Mouse (Mus musculus) spleen, adult 18-20 months (tissue): Measurements from ENCODE around the gene Acaa1a.
"Not testable (repeated sequence)": the region's sequence is repeated elsewhere in the genome, so short reads cannot be mapped to it uniquely, and the experiment has no call there.

Experiments
- DNase-seq, 2 experiments: peaks; one replicate each; pipeline ENCODE4 v3.0.0; 2022; ENCODE audit warnings: mixed read lengths in 2 of 2

Acaa1a gene

DNA sequence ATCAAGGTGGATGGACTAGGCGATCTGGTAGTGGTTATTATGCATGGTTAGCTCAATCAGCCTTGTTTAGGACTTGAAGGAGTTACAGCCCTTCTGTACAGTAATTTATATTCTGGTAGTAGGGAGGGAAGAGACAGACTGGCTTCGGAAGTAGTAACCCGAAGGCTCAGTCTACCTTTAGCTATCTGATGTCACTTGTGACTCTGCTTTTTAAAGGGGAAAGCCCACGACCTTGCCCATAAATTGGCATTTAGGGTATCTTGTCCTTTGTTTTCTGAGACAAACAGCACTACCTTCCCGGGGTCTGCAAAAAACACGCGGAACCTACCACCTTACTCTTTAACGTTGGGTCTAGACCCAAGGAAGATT, 720 bp downstream of the Acaa1a start:
- no peak for DNase-seq

DNA sequence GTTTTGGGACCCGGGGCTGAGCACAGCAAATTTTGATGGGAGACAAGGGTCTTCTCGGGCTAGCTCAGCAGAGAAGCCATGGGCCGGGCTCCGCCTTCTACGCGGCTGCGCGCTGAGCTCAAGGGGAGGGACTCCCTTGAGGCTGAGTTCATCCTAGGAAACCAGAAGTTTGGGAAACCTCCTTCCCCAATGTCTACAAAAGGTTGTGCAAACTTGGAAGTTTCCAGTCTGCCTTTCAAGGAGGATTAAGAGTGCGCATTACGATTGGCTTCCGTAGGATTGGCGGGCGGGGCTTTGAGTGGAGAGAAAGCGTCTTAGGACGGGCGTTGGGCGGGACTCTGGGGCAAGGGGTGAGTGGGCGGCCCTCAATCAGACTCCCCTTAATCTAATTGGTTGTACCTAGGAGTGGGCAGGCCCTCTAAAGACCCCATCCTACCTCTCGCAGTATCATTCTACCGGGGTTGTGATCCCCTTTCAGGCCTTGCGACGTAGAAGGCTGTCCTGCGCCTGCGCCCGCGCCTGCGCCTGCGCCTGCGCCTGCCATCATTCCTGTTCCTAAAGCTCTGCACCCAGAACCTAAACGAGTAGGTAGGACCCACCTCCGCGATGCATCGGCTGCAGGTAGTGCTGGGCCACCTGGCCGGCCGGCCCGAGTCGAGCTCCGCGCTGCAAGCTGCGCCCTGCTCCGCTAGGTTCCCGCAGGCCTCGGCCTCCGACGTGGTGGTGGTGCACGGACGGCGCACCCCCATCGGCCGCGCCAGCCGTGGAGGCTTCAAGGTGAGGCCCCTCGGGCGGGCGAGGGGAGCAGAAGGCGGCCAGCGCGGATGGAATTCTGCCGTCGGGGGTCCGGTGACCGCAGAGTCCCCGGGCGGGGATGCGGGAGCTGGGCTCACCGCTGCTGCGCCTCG, 1.7 kb downstream of the Acaa1a start, which contains the start of gene Myd88:
Gene Myd88 (minus strand): TSS at position 503 of the 908 bp plus-strand sequence.
- DNase-seq = peak; percentile 87 to 88

DNA sequence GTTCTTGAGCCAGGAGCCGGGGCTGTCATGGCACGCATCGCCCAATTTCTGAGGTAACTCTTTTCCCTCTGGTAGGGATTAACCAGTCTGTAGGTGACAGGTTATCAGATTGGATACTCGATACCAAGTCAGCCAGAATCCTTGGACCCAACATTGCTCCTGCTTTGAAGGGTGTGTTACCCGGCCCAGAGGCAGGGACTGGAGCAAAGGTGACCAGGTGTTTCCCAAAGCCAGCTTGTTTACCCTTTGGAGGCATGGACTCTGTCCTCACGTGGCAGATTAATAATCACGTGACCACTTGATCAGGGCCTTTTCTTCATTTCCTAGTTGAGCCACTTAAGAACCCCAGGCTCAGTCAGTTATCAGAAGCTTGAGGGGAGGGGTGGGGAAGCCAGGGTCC, 3.3 kb downstream of the Acaa1a start:
- DNase-seq = no peak

DNA sequence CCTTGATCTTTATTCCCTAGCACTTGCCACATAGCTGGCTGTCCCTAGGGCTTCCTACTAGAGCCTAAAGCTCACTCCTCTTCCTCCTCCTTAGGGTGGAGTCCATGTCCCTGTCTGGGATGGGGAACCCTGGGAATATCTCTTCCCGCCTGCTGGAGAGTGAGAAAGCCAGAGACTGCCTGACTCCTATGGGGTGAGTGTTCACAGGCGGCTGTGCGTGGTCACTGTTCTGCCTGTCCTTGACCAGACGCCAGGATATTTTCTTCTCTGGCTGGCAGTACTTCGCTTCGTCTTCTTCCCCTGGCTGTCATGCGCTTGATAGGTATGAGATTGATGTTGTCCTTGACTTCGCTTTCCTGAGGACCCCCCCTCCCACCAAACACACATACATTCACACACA, 6.9 kb downstream of the Acaa1a start:
- DNase-seq = no peak

DNA sequence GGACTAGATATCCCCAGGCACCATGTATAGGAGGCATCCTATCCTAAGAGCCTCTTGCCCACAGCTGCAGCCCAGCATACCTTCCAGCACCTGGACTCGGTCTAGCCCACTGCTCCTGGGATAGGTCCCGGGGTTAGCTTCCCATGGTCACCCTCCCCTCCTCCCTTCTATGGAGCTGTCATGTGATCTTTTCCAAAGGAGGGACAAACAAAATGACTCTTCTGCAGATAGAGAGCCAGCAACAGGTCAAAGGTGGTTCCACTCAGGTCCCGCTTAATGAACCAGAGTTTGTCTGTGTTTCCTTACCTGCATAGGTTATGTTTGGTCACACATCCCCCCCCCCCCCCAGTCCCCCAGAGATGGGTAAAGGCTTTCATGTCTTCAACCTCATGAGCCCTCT, 11.1 kb downstream of the Acaa1a start:
- no peak for DNase-seq

DNA sequence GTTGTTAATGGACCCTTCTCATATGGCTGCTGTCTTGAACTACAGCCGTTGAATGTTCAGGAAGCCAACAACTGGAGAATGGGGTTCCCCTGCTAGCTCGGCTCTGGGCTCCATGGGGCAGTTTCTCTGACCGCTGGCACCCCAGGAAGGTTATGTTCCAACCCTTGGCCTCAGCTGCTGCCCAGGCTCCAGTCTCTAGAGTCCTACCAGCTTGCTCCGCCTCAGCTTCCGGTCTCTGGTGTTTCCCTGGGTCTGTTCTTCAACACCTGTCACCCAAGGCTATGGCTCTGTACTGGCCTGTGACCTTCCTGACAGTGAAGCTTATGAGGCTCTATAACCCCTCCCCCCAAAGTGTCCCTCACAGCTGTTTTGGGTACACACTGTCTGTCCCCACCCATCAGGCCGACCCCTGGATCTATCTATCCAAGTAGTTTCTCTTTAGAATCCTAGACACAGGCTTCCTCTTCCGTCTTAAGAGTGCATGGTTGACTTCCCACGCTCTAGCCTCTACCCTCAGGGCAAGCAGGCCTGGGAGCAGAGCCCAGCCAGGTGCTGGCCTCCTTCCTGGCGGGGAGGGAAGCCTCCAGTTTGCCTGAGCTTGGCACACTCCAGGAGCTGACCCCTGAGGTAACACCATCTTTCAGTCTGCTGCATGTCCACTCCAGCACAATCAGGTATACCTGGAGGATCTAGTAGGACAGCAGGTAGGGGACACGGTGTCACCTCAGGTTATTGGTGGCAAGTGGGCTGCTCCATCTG, 11.7 kb downstream of the Acaa1a start:
- no peak for DNase-seq

DNA sequence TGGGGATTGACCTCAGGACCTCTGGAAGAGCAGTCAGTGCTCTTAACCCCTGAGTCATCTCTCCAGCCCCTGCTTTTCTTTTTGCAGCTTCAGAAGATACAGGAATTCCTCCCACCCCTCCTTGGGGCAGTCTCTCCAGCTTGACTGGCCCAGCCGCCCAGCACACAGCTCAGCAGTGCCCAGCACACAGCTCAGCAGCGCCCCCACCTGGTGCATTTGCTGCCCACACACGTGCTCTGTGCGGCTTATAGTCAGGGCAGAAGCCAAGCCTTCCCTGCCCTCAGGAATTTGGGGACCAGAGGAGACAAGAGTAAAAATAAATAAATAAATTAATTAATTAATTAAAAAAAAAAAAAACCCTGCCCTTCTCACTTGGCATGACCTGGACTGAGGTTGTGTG, 12.6 kb downstream of the Acaa1a start:
- DNase-seq = peak; percentile 53 to 80

DNA sequence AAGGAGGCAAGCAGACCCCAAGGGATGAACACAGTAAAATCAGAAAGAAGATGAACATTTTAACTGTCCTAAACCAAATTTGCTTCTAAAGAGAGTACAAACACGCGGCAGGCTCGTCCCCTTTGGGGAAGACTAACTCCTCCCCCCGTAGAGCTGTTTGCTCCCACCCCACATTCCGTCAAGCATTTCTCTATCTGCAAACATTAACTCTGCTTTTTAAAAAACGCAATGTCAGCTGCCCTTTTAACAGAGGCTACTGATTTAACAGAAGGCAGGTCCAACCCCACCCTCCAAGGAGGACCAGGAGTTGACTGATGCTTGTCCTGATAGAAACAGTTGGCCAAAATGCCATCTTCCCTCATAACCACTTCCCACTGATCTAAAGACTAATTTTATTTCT, 14.4 kb downstream of the Acaa1a start:
- no peak for DNase-seq

DNA sequence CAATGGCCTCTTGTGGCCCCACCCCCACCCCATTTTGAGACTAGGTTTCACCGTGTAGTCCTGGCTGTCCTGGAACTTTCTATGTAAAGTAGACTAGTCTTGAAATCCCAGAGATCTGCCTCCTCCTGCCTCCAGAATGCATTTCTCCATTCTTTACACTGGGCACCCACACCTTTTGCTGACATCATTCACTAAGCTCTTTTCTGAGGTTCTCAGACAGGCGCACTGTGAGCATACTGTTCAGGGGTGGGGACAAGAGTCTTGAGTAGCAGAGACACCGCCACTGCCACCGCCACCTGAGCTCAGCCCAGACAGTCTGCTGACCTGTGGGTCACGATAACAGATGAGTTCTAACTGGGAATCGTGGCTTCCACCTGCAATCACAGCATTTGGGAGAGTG, 16.5 kb downstream of the Acaa1a start:
- no peak for DNase-seq

DNA sequence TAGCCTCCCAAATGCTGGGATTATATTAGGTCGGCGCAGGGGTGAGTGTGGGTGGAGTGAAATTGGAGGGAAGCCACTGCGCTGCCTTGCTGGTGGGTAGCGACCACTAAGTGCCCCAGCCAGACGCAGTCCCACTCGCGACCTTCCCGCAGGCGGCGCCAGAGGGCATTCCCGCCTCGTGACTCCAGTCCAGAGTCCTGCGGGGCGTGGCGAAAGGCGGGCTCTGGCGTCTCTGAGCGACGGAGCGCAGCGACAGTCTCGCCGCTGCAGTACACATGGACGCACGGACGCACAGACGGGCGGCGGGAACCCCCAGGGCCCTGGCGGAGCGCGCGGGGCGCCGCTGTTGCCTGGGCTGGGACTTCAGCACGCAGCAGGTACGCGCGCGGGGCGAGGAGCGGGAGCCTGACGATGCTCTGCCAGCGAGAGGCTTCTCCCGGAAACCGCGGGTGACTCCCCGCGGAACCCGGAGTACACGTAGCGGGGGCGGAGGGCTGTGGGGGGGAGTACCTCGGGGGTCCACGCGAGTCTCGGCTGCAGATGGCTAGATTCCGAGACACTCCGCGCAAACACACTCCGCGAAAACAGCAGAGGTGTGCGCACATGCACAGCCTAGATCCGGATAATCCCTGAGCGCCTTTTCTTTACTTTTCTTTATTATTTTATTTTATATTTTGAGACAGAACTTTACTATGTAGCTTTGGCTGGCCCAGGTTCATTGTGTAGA, 18.0 kb downstream of the Acaa1a start, which contains the start of gene Xylb:
Gene Xylb (plus strand): TSS at position 51 of the 727 bp plus-strand sequence.
- peak; percentile 77 to 92 for DNase-seq

DNA sequence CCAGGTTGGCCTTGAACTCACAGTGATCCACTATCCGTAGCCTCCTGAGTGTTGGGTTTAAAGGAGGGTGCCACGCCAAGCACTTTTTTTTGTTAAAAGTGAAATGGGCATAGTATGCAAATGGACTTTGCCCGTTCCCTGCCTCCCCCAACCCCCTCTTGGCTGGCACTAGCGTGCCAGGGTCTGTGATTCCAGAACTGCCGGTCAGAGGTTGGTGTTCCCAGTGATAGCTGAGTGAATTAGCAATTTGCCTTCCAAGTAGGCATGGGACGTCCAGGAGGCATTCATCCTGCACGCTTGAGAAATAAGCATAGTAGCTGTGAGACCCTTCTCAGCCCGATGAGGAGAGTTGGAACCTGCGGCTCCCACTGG, 18.6 kb downstream of the Acaa1a start:
- no peak for DNase-seq

DNA sequence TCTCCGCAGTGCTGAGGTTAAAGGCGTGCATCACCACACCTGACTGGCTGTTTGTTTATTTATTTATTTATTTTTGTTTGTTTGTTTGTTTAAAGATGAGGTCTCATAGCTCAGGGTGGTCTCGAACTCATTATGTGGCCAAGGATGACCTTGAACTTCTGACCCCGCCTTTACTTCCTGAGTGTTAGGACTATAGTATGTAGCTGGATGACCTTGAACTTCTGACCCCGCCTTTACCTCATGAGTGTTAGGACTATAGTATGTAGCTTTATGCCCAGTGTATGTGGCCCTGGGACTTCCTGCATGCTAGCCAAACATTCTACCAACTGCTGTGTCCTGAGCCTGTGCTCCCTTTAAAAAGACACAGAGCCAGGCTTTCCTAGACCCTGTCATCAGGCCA, 21.9 kb downstream of the Acaa1a start:
- DNase-seq = no peak

DNA sequence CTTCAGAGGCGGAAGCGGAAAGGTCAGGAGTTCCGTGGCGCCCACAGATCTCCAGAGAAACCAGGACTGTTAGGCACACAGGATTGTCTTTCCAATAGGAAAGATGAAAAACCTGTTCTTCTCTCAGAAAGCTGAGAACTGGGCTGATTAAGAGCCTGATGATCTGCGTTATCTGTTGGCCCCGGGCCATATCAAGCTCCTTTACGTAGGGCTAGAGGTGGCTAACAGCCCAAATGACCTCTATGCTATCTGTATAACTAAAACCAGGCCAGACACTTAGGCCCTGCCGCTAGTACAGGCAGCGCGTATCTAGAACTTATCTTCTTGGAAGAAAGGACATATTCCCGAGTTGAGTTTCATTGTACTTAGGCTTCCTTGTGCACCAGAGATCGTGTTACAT, 23.8 kb downstream of the Acaa1a start:
- no peak for DNase-seq

DNA sequence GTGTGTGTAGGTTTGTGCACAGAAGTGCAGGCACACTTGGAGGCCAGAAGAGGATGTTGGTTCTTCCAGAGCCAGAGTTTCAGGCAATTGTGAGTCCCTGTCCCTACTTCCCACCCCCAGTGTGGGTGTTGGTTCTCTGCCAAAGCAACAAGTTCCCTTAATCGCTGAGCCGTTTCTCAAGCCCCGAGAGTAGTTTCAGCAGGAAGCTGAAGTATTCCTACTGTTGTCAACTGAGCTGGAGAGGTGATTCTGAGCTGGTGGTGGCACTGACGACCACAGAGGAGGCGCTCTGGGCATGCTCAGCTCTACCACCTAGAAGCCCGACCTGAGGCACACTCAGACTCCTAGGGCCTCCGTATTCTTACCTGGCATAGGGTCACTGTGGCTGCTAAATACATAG, 25.8 kb downstream of the Acaa1a start, which contains the start of gene Slc22a14:
Gene Slc22a14 (minus strand): TSS at position 270 of the 400 bp plus-strand sequence.
- no peak for DNase-seq

DNA sequence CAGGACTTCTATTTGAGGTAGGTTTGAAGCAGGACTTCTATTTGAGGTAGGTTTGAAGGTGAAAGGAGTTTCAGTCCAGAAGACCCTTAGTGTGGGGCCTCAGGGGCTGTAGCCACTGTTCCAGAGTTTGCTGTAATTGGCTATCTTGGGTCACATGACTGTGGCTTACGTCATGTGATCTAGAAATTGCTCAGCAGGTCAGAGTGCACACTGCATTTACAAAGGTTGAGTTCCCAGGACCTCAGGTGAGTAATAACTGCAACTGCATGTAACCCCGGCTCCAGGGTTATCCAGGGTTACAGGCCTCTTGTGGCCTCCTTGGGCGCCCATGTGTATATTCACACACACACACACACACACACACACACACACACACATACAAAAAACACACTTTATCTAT, 28.9 kb downstream of the Acaa1a start:
- DNase-seq = no peak

DNA sequence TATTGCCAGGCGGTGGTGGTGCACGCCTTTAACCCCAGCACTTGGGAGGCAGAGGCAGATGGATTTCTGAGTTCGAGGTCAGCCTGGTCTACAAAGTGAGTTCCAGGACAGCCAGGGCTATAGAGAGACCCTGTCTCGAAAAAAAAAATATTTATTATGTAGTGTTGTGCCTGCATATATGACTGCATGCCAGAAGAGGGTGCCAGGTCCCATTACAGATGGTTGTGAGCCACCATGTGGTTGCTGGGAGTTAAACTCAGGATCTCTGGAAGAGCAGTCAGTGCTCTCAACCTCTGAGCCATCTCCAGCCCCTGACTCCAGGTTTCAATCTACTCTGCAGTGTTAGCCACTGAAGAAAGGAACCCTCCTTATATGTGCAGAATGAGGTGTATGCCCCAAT, 31.3 kb downstream of the Acaa1a start:
- not testable (repeated sequence) for DNase-seq

DNA sequence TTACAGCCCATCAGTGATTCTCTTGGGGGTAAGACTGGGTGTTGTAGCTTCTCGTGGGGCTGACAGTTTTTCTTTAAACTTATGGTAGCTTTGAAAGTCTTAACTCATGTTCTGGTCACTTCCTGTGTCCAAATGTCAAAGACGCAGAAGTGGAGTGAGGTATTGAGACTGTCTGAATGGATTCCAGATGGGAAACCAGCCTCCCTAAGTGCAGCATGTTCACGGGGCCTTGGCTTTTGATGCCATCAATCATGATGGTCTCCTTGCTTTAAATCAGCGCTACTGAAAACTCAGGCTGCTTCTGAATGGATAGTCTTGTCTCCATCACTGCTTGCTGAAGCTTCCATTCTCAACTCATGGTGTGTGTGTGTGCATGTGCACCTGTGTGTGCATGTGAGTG, 31.8 kb downstream of the Acaa1a start:
- no peak for DNase-seq

DNA sequence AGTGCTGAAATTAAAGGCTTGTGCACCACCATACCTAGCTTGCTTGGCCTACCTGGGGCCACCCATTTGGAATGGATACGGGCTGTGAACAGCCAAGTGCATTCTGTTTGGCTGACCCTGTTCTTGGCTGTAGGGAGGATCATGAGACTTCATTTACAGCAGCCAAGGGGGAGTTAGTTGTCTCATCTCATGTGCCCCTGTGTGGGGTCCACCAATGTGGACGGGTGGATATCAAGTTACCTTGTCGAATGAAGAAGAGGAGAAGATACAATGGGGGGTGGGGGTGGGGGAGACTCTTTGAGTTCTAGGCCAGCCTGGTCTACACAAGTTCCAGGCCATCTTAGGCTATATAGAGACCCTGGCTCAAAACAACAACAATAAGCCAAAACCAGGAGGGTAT, 35.5 kb downstream of the Acaa1a start:
- no peak for DNase-seq

DNA sequence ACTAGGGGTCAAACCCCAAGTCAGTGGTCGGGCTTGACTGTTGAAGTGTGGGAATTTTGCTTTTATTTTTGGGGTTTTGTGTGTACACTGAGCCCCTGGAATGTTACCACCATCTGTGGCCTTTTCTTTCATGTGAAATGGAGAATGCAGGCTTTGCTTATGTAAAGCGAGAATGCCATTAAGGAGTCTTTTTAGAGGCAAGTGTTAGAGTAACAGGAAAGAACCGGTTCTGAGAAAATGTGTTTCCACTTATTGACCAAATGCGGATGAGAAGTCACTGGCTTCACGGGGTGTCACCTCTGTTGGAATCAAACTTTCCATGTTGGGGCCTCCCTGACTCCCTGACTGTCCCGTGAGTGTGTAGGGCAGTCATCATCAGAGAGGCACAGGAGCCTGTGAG, 36.1 kb downstream of the Acaa1a start:
- no peak for DNase-seq

DNA sequence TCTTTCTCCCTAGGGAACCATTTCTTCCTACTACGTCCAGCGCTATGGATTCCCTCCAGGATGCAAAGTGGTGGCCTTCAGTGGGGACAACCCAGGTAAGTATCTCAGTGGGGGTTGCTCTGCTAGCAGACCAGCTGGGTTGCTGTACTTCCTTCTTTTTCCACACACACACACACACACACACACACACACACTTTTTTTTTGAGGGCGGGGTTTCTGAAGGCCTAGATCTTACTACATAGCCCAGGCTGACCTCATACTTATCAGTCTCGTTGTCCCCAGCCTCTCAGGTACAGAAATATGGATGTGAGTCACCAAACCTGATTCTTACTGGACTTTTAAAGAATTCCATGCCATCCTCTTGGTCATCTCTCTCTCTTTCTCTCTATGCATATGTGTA, 38.8 kb downstream of the Acaa1a start:
- DNase-seq = no peak

DNA sequence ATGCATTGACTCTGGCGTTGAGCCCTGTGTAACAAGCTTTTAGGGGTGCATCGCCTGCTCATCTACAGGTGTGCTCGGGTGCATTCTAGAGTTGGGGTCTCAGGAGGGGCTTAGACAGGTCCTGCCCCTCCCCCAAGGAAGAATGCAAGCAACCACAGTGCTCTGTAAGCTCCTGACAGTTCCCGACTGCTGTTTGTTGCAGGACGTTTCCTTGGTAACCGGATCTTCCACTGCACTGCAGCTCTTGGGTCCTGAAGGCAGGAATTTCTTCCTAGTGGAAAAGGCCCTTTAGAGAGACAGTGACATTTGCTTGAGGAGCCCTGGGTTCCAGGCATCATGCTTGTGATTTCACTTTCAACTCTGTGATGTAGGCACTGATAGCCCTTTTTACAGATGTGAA, 43.1 kb downstream of the Acaa1a start:
- DNase-seq = no peak

DNA sequence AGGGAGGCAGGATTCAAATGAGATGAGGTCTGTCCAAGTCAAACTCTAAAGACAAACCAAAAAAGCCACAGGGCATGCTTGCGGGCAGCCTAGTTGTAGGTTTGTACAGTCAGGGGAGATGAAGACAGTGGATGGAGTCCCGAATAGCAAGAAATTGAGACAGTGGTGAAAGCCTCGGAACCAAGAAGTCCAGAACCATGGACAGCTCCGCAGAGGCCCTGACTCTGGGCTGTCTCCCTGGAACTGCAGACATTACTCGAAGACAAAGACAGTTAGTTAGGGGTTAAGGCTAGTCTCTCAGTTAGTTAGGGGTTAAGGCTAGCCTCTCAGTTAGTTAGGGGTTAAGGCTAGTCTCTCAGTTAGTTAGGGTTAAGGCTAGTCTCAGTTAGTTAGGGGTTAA, 49.5 kb downstream of the Acaa1a start:
- no peak for DNase-seq

DNA sequence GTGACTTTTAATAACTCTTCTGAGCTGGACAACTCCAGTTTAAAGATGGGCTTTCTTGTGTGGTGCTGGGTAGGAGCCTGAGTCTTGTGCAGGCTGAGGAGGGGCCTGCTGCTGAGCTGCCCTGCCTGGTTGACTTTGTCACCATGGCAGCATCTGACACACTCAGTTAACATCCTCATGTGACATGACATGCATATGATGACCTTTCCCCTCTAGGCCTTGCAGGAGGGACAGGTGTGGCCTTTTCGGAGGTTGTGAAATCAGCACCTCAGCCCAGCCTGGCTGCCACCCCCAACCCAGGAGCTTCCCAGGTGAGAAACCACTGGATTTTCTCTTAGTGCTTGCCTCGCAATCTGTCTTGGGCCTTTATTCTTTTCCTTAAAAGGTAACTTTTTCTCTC, 50.7 kb downstream of the Acaa1a start:
- no peak for DNase-seq
